Mouse (Mus musculus): Measurements from ENCODE around the gene Hpf1. TPM values are rescaled to one million over a fixed set of nuclear protein-coding genes. Genes with fewer than 3 reads are reported as not detected.

The Hpf1 gene
- polyA plus RNA-seq (2014; fragmentation: Nextera tagmentation; extraction: Ambion mirVana): 124 and 126 TPM in 2 replicates

DNA sequence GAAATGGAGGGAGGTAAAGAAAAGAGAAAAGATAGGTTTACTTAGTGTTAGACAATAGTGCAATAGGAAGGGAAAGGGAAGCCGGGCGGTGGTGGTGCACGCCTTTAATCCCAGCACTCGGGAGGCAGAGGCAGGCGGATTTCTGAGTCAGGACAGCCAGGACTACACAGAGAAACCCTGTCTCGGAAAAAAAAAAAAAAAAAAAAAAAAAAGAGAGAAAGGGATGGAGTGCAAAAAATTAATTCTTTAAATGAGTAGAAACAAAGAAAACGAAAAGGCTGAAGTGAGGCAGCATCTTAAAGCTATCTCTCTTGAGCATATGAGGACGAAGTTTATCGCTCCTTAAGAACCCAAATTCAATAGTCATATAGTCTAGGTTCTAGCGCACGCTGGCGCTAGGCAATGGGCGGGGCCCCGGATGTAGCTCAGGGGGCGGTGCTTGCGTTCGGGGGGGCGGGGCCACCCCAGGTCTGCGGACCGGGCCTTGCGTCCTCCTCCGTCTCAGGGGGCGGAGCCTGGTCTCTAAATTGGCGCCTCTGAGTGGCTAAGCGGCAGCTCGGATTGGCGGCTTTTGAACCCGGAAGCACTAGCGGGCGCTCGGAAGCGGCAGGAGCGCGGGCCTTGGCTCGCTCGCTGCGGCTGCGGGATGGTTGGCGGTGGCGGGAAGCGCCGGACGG is at the start of gene Hpf1:
Gene Hpf1 (plus strand): TSS at position 576 of the 677 bp plus-strand sequence.
- ATAC-seq (ENCODE audit: insufficient number of reproducible peaks, low FRiP score, low TSS enrichment, low read depth): peak; percentile 96
- H3K4me2 ChIP-seq (ENCODE audit: low read depth, severe bottlenecking): peak within 1 kb of the TSS; percentile 63
- H3K27me3 ChIP-seq (ENCODE audit: control insufficient read depth, insufficient read depth, low read length): no peaks in the 10 kb centered on the region
- H3K4me3 ChIP-seq (ENCODE audit: low read depth, low read length): peak within 1 kb of the TSS; percentile 75
- H3K27ac ChIP-seq (replicated peaks; ENCODE audit: low read depth, low read length): no peak within 1 kb of the TSS
- H3K4me1 ChIP-seq (ENCODE audit: control insufficient read depth, insufficient read depth, low read length): peaks cover 5% of the 10 kb centered on the region; the same call in 1 of the 2 replicates
- no peaks in the 10 kb centered on the region for H3K9me3 ChIP-seq (ENCODE audit: control insufficient read depth, low read length)
- WGBS: 7% methylated on average over 43 of the region's 43 CpGs
- peak within 1 kb of the TSS; percentile 77 for H3K9ac ChIP-seq (ENCODE audit: low read length)
- peak; percentile 95 for DNase-seq (ENCODE audit: low spot score)
- H3K36me3 ChIP-seq (ENCODE audit: control insufficient read depth, insufficient read depth, low read length): no peaks in the 10 kb centered on the region

DNA sequence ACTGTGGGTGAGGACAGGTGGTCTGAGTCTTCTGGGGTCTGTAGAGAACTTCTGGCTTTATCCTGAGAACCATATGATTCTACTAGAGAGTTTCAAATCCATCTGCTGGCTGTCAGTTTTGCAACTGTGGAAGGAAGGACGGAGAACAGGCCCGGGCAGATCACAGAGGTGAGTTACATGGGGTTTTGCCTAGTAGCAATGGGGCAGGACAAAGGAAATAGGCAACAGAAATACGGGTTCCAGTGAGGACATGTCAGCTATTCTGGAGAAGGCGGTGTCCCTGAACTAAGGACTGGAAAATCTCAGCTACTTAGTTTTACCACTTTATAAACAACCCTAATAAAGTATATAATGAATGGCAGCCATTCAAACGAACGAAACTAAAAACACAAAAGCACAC is 47.8 kb upstream of the Hpf1 start:
- Histone ChIP-seq H3K27ac (replicated peaks; ENCODE audit: low read depth, low read length) (no peak overlapping the region), H3K9me3 (ENCODE audit: control insufficient read depth, low read length) (no peaks in the 10 kb centered on the region), H3K4me2 (ENCODE audit: low read depth, severe bottlenecking) (no peak overlapping the region), H3K4me3 (ENCODE audit: low read depth, low read length) (no peak overlapping the region), H3K27me3 (ENCODE audit: control insufficient read depth, insufficient read depth, low read length) (no peaks in the 10 kb centered on the region), H3K9ac (ENCODE audit: low read length) (no peak overlapping the region), H3K36me3 (ENCODE audit: control insufficient read depth, insufficient read depth, low read length) (no peaks in the 10 kb centered on the region), H3K4me1 (ENCODE audit: control insufficient read depth, insufficient read depth, low read length) (no peaks in the 10 kb centered on the region)
- WGBS: 51% methylated on average over 6 of the region's 6 CpGs
- DNase-seq (ENCODE audit: low spot score) (no peak), ATAC-seq (ENCODE audit: insufficient number of reproducible peaks, low FRiP score, low TSS enrichment, low read depth) (no peak)

GRCm38 (mm10) chr8:60857559-60857958 is 32.7 kb upstream of the Hpf1 start:
- no peak overlapping the region for H3K4me3 ChIP-seq (ENCODE audit: low read depth, low read length)
- no peaks in the 10 kb centered on the region for H3K27me3 ChIP-seq (ENCODE audit: control insufficient read depth, insufficient read depth, low read length)
- H3K9ac ChIP-seq (ENCODE audit: low read length): no peak overlapping the region
- DNase-seq (ENCODE audit: low spot score): no peak
- H3K27ac ChIP-seq (replicated peaks; ENCODE audit: low read depth, low read length): no peak overlapping the region
- no peak overlapping the region for H3K4me2 ChIP-seq (ENCODE audit: low read depth, severe bottlenecking)
- no peaks in the 10 kb centered on the region for H3K9me3 ChIP-seq (ENCODE audit: control insufficient read depth, low read length)
- H3K4me1 ChIP-seq (ENCODE audit: control insufficient read depth, insufficient read depth, low read length): no peaks in the 10 kb centered on the region
- H3K36me3 ChIP-seq (ENCODE audit: control insufficient read depth, insufficient read depth, low read length): no peaks in the 10 kb centered on the region
- ATAC-seq (ENCODE audit: insufficient number of reproducible peaks, low FRiP score, low TSS enrichment, low read depth): no peak

DNA sequence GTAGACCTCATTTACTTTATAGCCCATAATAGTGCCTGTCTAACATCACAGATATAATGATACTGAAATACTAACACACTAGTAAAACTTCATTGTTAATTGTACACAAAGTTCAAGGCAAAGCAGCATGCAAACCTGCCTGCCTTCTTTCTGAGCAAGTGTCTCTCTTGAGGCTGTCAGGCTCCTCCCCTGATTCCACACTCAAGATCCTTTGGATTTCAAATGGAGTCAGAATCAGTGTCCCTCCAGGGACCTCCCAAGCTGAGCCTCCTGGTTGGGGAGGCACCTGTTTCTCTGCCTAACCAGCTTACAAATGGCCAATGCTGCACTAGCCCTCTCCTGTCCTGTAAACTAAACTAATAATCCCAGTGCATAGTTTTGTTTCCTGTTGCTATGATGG is 32.1 kb upstream of the Hpf1 start:
- Histone ChIP-seq H3K36me3 (ENCODE audit: control insufficient read depth, insufficient read depth, low read length) (no peaks in the 10 kb centered on the region), H3K9ac (ENCODE audit: low read length) (no peak overlapping the region), H3K4me2 (ENCODE audit: low read depth, severe bottlenecking) (no peak overlapping the region), H3K27me3 (ENCODE audit: control insufficient read depth, insufficient read depth, low read length) (no peaks in the 10 kb centered on the region), H3K27ac (replicated peaks; ENCODE audit: low read depth, low read length) (no peak overlapping the region), H3K4me3 (ENCODE audit: low read depth, low read length) (no peak overlapping the region), H3K4me1 (ENCODE audit: control insufficient read depth, insufficient read depth, low read length) (no peaks in the 10 kb centered on the region), H3K9me3 (ENCODE audit: control insufficient read depth, low read length) (no peaks in the 10 kb centered on the region)
- no peak for DNase-seq (ENCODE audit: low spot score)
- ATAC-seq (ENCODE audit: insufficient number of reproducible peaks, low FRiP score, low TSS enrichment, low read depth): no peak

GRCm38 (mm10) chr8:60858911-60859476 is 31.2 kb upstream of the Hpf1 start:
- ATAC-seq (ENCODE audit: insufficient number of reproducible peaks, low FRiP score, low TSS enrichment, low read depth) (no peak), DNase-seq (ENCODE audit: low spot score) (no peak)
- Histone ChIP-seq H3K4me1 (ENCODE audit: control insufficient read depth, insufficient read depth, low read length) (no peaks in the 10 kb centered on the region), H3K27ac (replicated peaks; ENCODE audit: low read depth, low read length) (no peak overlapping the region), H3K27me3 (ENCODE audit: control insufficient read depth, insufficient read depth, low read length) (no peaks in the 10 kb centered on the region), H3K4me2 (ENCODE audit: low read depth, severe bottlenecking) (no peak overlapping the region), H3K9me3 (ENCODE audit: control insufficient read depth, low read length) (no peaks in the 10 kb centered on the region), H3K36me3 (ENCODE audit: control insufficient read depth, insufficient read depth, low read length) (no peaks in the 10 kb centered on the region), H3K9ac (ENCODE audit: low read length) (no peak overlapping the region), H3K4me3 (ENCODE audit: low read depth, low read length) (no peak overlapping the region)
- WGBS: 71% methylated on average over 4 of the region's 4 CpGs

DNA sequence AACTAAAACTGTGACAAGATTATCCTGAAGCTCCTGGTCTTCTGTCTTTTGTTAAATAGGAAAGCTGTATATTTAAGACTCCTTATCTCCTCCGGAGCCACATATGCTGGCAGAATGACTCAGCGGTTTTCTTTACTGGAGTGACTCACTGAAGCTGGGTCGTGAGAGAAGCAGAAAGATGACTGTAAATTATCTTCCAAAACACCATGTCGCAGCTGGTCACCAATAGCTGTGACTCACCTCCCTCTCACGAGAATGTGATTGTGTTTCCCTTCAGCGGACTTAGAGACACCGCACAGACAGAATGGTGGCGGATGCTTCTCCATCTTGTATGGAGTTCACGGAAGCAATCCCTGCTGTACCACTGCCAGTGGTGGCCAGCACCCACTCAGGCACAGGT is 30.6 kb upstream of the Hpf1 start:
- ATAC-seq (ENCODE audit: insufficient number of reproducible peaks, low FRiP score, low TSS enrichment, low read depth): no peak
- Histone ChIP-seq H3K4me1 (ENCODE audit: control insufficient read depth, insufficient read depth, low read length) (no peaks in the 10 kb centered on the region), H3K27me3 (ENCODE audit: control insufficient read depth, insufficient read depth, low read length) (no peaks in the 10 kb centered on the region), H3K36me3 (ENCODE audit: control insufficient read depth, insufficient read depth, low read length) (no peaks in the 10 kb centered on the region), H3K4me3 (ENCODE audit: low read depth, low read length) (no peak overlapping the region), H3K27ac (replicated peaks; ENCODE audit: low read depth, low read length) (no peak overlapping the region), H3K9me3 (ENCODE audit: control insufficient read depth, low read length) (no peaks in the 10 kb centered on the region), H3K9ac (ENCODE audit: low read length) (no peak overlapping the region), H3K4me2 (ENCODE audit: low read depth, severe bottlenecking) (no peak overlapping the region)
- no peak for DNase-seq (ENCODE audit: low spot score)
- WGBS: 78% methylated on average over 9 of the region's 9 CpGs

GRCm38 (mm10) chr8:60860749-60861148 is 29.5 kb upstream of the Hpf1 start:
- Histone ChIP-seq H3K4me3 (ENCODE audit: low read depth, low read length) (no peak overlapping the region), H3K4me2 (ENCODE audit: low read depth, severe bottlenecking) (no peak overlapping the region), H3K36me3 (ENCODE audit: control insufficient read depth, insufficient read depth, low read length) (no peaks in the 10 kb centered on the region), H3K27ac (replicated peaks; ENCODE audit: low read depth, low read length) (no peak overlapping the region), H3K9ac (ENCODE audit: low read length) (no peak overlapping the region), H3K4me1 (ENCODE audit: control insufficient read depth, insufficient read depth, low read length) (no peaks in the 10 kb centered on the region), H3K9me3 (ENCODE audit: control insufficient read depth, low read length) (no peaks in the 10 kb centered on the region), H3K27me3 (ENCODE audit: control insufficient read depth, insufficient read depth, low read length) (no peaks in the 10 kb centered on the region)
- DNase-seq (ENCODE audit: low spot score) (no peak), ATAC-seq (ENCODE audit: insufficient number of reproducible peaks, low FRiP score, low TSS enrichment, low read depth) (no peak)
- WGBS: 79% methylated on average over 3 of the region's 3 CpGs

GRCm38 (mm10) chr8:60861783-60862182 is 28.4 kb upstream of the Hpf1 start:
- Histone ChIP-seq H3K27me3 (ENCODE audit: control insufficient read depth, insufficient read depth, low read length) (no peaks in the 10 kb centered on the region), H3K9ac (ENCODE audit: low read length) (no peak overlapping the region), H3K4me1 (ENCODE audit: control insufficient read depth, insufficient read depth, low read length) (no peaks in the 10 kb centered on the region), H3K4me3 (ENCODE audit: low read depth, low read length) (no peak overlapping the region), H3K4me2 (ENCODE audit: low read depth, severe bottlenecking) (no peak overlapping the region), H3K36me3 (ENCODE audit: control insufficient read depth, insufficient read depth, low read length) (no peaks in the 10 kb centered on the region), H3K9me3 (ENCODE audit: control insufficient read depth, low read length) (no peaks in the 10 kb centered on the region), H3K27ac (replicated peaks; ENCODE audit: low read depth, low read length) (no peak overlapping the region)
- no peak for ATAC-seq (ENCODE audit: insufficient number of reproducible peaks, low FRiP score, low TSS enrichment, low read depth)
- DNase-seq (ENCODE audit: low spot score): no peak
- 89% methylated on average over 6 of the region's 6 CpGs for WGBS

DNA sequence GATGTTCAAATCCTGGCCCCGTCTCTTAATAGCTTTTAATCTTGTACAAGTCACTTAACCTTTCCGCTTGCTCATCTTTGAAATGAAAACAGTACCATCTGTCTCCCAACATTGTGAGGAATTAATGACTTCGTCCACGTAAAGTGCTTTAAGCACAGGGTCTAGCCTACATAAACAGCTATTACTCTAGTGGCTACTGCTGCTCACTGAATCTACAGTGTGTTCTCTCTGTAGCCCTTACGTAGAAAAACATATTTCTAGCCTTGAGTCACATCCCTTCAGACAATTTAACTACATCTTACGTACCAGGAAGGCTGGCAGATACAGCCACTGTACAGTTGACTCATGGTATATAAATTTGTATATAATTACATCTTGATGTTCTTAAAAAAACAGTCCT is 25.3 kb upstream of the Hpf1 start:
- Histone ChIP-seq H3K4me2 (ENCODE audit: low read depth, severe bottlenecking) (no peak overlapping the region), H3K36me3 (ENCODE audit: control insufficient read depth, insufficient read depth, low read length) (no peaks in the 10 kb centered on the region), H3K27ac (replicated peaks; ENCODE audit: low read depth, low read length) (no peak overlapping the region), H3K27me3 (ENCODE audit: control insufficient read depth, insufficient read depth, low read length) (no peaks in the 10 kb centered on the region), H3K9ac (ENCODE audit: low read length) (no peak overlapping the region), H3K4me1 (ENCODE audit: control insufficient read depth, insufficient read depth, low read length) (no peaks in the 10 kb centered on the region), H3K9me3 (ENCODE audit: control insufficient read depth, low read length) (no peaks in the 10 kb centered on the region), H3K4me3 (ENCODE audit: low read depth, low read length) (no peak overlapping the region)
- WGBS: 84% methylated on average over 6 of the region's 6 CpGs
- ATAC-seq (ENCODE audit: insufficient number of reproducible peaks, low FRiP score, low TSS enrichment, low read depth): no peak
- no peak for DNase-seq (ENCODE audit: low spot score)
